Mouse (Mus musculus): Measurements from ENCODE around the gene Nsun7. TPM values are rescaled to one million over a fixed set of nuclear protein-coding genes. Genes with fewer than 3 reads are reported as not detected.

Nsun7 gene
- not detected in 2 replicates for polyA plus RNA-seq (2012; rRNA removed)

DNA sequence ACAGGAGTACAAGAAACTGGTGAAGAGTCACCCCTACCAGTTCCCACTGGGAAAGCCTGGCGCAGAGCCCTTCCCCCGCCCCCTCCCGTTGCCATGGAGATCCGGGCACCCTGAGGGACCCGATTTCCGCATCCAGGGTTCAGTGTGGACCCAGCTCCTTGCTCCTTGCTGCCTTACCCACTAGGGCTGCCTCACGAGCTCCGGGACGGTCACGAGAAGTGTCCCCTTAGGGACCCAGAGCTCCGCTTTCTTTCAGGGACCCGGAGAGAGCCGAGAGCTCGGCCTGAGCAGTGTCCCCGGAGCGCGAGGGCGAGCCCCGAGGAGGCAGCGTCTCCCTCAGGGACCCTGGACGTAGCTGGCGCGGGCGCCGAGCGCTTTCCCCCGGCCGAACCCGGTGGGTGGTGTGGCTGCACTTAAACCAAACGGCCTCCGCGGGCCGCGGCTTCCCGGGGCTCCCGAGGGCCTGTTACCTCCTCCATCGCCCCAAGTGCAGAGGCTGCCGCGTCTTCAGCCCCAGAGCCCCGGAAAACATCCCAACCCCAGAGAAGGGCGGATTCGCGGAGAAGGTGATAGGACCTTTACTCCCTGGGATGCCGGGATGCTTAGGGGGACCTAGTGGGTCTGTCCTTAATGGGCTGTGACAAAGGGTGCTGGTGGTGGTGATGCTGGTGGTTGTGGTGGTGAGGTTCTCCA, at the start of gene Nsun7:
Gene Nsun7 (plus strand): TSS at position 142 of the 693 bp plus-strand sequence.

Other genes with a start within 250 kb of the Nsun7 start
- gene Rbm47, start 86.8 kb upstream of the Nsun7 start, polyA plus RNA-seq (2012; rRNA removed) = 39.9 and 48.9 TPM in 2 replicates

All from stomach, adult 2 months (tissue).